In genomic region chr14:31462886-31463285, GRCm38 (mm10) we compare ENCODE assay signal across 13 mouse cellular contexts. TPM values are rescaled to one million over a fixed set of nuclear protein-coding genes. Genes with fewer than 3 reads are reported as not detected.
DNase-seq lines count a peak whose midpoint lies in the region; ATAC-seq and TF ChIP-seq lines count a peak whose summit lies in the region.
"Had no signal": no experiment of that assay in that cellular context is flagged by ENCODE, and none has a peak within 500 bp of the region (broad histone marks: within the 10 kb centered on the region; RNA-seq: fewer than 3 reads in every experiment).

No protein-coding gene starts in this region.

- no peak for TF ChIP-seq CTCF in left cerebral cortex, adult 2 months (IDR thresholded peaks at IDR 0.05)

- H3K4me3 ChIP-seq in heart, embryonic 16.5 days (ENCODE audit: low read length): no peak overlapping the region
- H3K4me3 ChIP-seq in lung, embryonic 15.5 days: no peak overlapping the region
- H3K4me3 ChIP-seq in left cerebral cortex, adult 2 months: no peak overlapping the region
- H3K4me3 ChIP-seq: erythroblast, embryonic 14.5 days; neural tube, embryonic 12.5 days had no signal

- H3K9ac ChIP-seq in heart, embryonic 16.5 days (ENCODE audit: low read length): no peak overlapping the region
- no peak overlapping the region for H3K9ac ChIP-seq in lung, embryonic 15.5 days
- H3K9ac ChIP-seq: neural tube, embryonic 12.5 days had no signal

- WGBS in heart, embryonic 16.5 days: 71% methylated on average over 6 of the region's 6 CpGs
- 69% methylated on average over 6 of the region's 6 CpGs for WGBS in lung, embryonic 15.5 days

- no peaks in the 10 kb centered on the region for H3K4me1 ChIP-seq in heart, embryonic 16.5 days (ENCODE audit: control insufficient read depth, insufficient read depth, low read length)
- no peaks in the 10 kb centered on the region for H3K4me1 ChIP-seq in lung, embryonic 15.5 days
- H3K4me1 ChIP-seq: neural tube, embryonic 12.5 days had no signal

- H3K27me3 ChIP-seq in heart, embryonic 16.5 days (ENCODE audit: control insufficient read depth, insufficient read depth, low read length): no peaks in the 10 kb centered on the region
- H3K27me3 ChIP-seq in lung, embryonic 15.5 days: no peaks in the 10 kb centered on the region
- H3K27me3 ChIP-seq: neural tube, embryonic 12.5 days; Patski had no signal

- peak overlapping the region; percentile 58 for H3K27ac ChIP-seq in heart, embryonic 16.5 days (ENCODE audit: low read length)
- H3K27ac ChIP-seq in lung, embryonic 15.5 days: peak overlapping the region; percentile 15
- H3K27ac ChIP-seq in left cerebral cortex, adult 2 months: no peak overlapping the region
- H3K27ac ChIP-seq: macrophage; neural tube, embryonic 12.5 days had no signal

- intact Hi-C loops in left cerebral cortex, adult 2 months (cut with DNase I): no loop called here

- H3K36me3 ChIP-seq in heart, embryonic 16.5 days (ENCODE audit: control insufficient read depth, insufficient read depth): no peaks in the 10 kb centered on the region
- H3K36me3 ChIP-seq in lung, embryonic 15.5 days: no peaks in the 10 kb centered on the region
- H3K36me3 ChIP-seq: neural tube, embryonic 12.5 days had no signal

- no peak overlapping the region for H3K4me2 ChIP-seq in heart, embryonic 16.5 days (ENCODE audit: low read depth, low read length)
- no peak overlapping the region for H3K4me2 ChIP-seq in lung, embryonic 15.5 days
- H3K4me2 ChIP-seq: neural tube, embryonic 12.5 days had no signal

- peak; percentile 9 for DNase-seq in embryo, embryonic 10.5 days (ENCODE audit: low spot score)
- no peak for DNase-seq in embryo, embryonic 10 days (ENCODE audit: low spot score)
- peak; percentile 31 for DNase-seq in adipocyte (ENCODE audit: low spot score)
- DNase-seq in gastrocnemius, adult 8-10 months (ENCODE audit: low spot score in 2 of 2): no peak
- no peak for DNase-seq in left cerebral cortex, adult 9 months (ENCODE audit: low spot score in 2 of 2)
- no peak for DNase-seq in left cerebral cortex, adult 2 months (ENCODE audit: extremely low spot score in 1 of 2, low spot score in 2 of 2)
- DNase-seq: layer of hippocampus, adult 9-11 months had no signal

- peak; percentile 32; the same call in 1 of the 2 replicates for ATAC-seq in heart, embryonic 16.5 days (replicated peaks; ENCODE audit: extremely low read depth, insufficient read depth, low FRiP score)
- ATAC-seq in lung, embryonic 15.5 days (ENCODE audit: borderline replicate concordance, extremely low read depth, low FRiP score, low TSS enrichment): 0 out of 2 replicates have a peak, but pooled peaks have one; percentile 27
- ATAC-seq: Patski had no signal

- no peaks in the 10 kb centered on the region for H3K9me3 ChIP-seq in heart, embryonic 16.5 days (replicated peaks; ENCODE audit: control insufficient read depth, low read length)
- no peaks in the 10 kb centered on the region for H3K9me3 ChIP-seq in lung, embryonic 15.5 days
- H3K9me3 ChIP-seq: neural tube, embryonic 12.5 days had no signal

RNA-seq across cellular contexts. Expression of gene Sh3bp5, which starts 27.0 kb away (rescaled TPM):
- polyA plus RNA-seq in heart, embryonic 16.5 days (2015; fragmentation: Nextera tagmentation; extraction: Ambion mirVana): 25.8 and 26.4 TPM in 2 replicates
- polyA plus RNA-seq in lung, embryonic 15.5 days (2015; fragmentation: Nextera tagmentation; extraction: Ambion mirVana): 25.4 and 26.4 TPM in 2 replicates
- 10 to 100 TPM; 38.1 to 56.9 (median 50.0) TPM for total RNA-seq in gastrocnemius, adult 8-10 months (2022)
- 10 to 100 TPM; 63.5 to 65.4 TPM for total RNA-seq in left cerebral cortex, adult 2 months (2021)

RNA-seq across cellular contexts. Expression of gene Eaf1, which starts 31.3 kb away (rescaled TPM):
- polyA plus RNA-seq in heart, embryonic 16.5 days (2015; fragmentation: Nextera tagmentation; extraction: Ambion mirVana): 13.0 and 14.7 TPM in 2 replicates
- polyA plus RNA-seq in lung, embryonic 15.5 days (2015; fragmentation: Nextera tagmentation; extraction: Ambion mirVana): 20.1 and 22.7 TPM in 2 replicates
- 10 to 100 TPM in 2 of 4 experiments, 1 to 10 TPM in 2; 8.5 to 13.8 (median 9.7) TPM for total RNA-seq in gastrocnemius, adult 8-10 months (2022)
- total RNA-seq in left cerebral cortex, adult 2 months (2021): 10 to 100 TPM; 12.7 to 15.1 TPM

RNA-seq across cellular contexts. Expression of gene Mettl6, which starts 32.0 kb away (rescaled TPM):
- 41.1 and 47.3 TPM in 2 replicates for polyA plus RNA-seq in heart, embryonic 16.5 days (2015; fragmentation: Nextera tagmentation; extraction: Ambion mirVana)
- polyA plus RNA-seq in lung, embryonic 15.5 days (2015; fragmentation: Nextera tagmentation; extraction: Ambion mirVana): 51.7 and 56.0 TPM in 2 replicates
- total RNA-seq in gastrocnemius, adult 8-10 months (2022): 10 to 100 TPM in 1 of 4 experiments, 1 to 10 TPM in 3; 5.6 to 10.3 (median 7.0) TPM
- total RNA-seq in left cerebral cortex, adult 2 months (2021): 10 to 100 TPM; 32.7 to 35.6 TPM

Comparison
In these comparisons a context has a peak if more than half of its experiments do, and no peak if none do; other contexts are left out.
1. DNase-seq: peak in embryo, embryonic 10.5 days (single experiment) and adipocyte (single experiment); none in embryo, embryonic 10 days (single experiment), gastrocnemius, adult 8-10 months (0 of 2), left cerebral cortex, adult 9 months (0 of 2) and left cerebral cortex, adult 2 months (0 of 2).